Mouse (Mus musculus): Measurements from ENCODE around the gene Rwdd3.

The Rwdd3 gene

DNA sequence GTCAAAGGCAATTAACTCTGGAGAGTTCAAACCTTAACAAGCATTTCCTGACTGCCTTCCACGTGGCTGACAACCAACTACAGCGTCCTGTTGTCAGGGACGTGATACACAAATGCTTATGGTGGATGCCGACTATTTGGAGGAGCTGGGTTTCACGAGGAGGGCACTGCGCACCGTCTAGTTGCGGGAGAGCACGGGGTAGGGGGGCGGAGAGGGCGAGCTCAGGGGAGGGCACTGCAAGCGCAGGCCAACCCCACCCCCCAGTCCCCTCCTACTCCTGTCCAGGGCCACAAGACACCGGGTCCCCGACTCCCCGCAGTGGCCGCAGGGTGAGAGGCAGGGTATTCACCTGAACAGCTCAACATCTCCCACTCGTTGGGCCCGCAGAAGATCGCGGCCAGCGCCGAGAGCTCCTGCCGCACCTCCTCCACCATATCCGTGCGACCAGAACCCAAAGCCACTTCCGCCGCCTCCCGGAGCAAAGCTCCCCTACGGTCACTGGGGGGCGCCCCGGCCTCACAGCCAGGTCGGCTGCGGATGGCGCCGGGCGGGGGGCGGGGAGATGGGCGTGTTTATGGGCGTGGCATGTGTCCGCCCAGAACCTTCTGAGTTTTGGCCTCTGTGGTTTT lies at the start of gene Rwdd3:
Gene Rwdd3, minus strand, starts transcription at position 453 of the 629 bp plus-strand sequence.
- peak; percentile 91 for DNase-seq (ENCODE audit: low read depth, low spot score)

DNA sequence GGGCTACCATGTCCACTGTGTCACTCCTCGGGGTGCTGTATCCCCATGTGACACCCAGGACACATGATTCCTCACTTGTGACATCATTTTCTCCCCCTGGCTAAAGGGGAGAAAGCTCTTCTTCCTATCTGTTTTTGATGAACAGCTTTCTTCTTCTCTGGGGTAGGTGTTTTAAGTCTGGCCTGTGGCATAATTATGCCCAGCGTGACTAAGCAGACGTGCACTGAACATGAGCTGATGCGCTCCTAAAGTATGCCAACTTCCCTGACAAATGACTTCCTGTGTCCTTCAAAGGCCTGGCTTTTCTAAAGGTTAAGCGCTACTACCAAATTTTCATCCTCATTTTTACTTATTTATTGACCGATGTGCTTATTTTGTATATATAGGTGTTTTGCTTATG lies 45.5 kb upstream of the Rwdd3 start:
- DNase-seq (ENCODE audit: low read depth, low spot score), result no peak

DNA sequence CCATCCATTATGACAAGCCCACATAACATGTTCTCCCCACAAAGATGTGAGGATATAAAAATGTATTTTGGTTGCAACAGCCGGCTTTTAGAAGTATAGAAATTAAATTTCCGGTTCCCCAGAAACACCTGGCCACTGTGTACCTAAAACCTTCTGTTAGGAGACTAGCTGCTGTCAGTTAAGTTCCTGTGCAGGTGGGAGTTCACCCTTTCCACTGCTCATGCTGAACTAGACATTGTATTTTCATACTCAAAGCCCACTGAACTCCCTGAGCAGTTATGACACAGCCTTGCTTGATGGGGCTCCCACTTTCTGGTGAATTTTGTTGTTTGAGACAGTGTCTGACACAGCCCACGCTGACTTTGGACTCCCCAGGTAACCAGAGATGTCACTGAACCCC lies 42.0 kb upstream of the Rwdd3 start:
- DNase-seq (ENCODE audit: low read depth, low spot score), result no peak

DNA sequence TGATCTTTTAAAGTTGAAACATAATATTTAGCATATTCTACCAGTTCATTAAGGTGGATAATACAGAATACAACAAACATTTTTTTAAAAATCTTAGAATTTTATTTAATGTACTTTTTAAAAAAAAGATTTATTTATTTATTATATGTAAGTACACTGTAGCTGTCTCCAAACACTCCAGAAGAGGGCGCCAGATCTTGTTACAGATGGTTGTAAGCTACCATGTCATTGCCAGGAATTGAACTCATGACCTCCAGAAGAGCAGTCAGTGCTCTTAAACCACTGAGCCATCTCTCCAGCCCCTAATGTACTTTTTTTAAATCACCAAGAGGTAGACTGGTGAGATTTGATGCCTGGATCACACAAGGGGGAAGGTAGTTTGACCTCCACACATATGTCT lies 40.7 kb upstream of the Rwdd3 start:
- DNase-seq (ENCODE audit: low read depth, low spot score), result peak; percentile 38

DNA sequence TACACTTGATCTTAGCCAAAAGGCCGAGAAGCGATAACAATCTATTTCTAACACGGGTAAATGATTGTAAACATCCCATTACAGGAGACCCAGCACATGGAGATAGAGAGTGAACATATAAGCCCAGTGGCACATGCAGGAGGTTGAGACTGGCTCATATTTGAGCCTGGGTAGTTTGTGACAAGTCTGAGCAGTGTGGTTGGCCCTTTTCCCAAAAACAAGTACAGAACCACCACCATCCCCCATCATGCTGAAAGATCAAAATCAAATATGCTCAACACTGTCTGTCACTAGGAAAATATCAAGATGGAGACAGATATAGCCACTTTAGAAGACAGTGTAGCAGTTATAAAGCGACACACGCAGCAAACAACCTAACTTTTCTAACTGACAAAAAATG lies 37.5 kb upstream of the Rwdd3 start:
- DNase-seq (ENCODE audit: low read depth, low spot score), result no peak

DNA sequence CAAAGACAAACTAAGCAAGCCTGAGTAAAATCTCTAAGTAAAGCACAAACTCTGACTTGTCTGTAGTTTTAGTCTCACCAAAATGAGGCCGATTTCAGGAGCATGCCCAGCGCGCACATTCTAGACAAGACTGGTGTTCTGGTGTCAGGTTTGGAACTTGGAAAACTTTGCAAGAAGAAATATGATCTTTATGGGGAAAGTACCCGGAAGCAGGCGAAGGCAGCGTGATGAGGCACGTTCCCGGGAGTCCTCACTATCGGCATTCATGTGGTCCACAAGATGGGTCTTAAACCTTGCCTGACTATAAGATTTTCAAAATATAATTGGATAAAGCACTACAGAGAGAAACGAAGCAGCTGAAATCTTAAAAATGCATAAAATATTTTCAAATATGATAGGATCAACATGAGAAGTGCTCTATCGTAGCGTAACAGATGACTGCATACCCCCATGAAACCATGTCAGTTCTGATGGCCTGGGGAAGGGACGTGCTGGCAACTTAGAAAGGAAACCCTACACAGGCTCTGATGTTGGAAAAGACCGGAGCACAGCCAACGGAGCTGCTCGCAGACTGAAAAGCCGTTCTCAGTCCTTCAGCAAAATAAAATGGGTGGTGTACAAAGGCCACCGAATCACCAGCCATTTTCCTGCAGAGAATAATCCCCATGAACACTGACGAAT lies 34.8 kb upstream of the Rwdd3 start:
- peak; percentile 43 for DNase-seq (ENCODE audit: low read depth, low spot score)

DNA sequence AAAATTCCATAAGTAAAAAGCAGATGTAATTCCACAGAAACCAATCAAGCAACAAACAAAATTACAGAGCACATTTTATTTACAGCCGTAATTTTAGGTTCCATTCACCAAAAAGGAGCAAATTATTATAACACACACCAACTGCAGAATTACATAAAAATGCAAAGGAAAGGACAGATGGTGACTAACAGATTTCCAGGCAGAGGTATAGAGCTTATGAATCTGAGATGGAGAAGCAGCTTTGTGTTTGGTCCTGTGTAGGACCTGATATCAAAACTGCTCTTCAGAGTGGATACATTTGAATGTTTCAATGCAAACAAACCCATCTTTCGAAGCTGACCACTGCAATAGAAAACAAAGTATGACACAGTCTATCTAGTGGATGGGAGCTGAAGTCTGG lies 31.1 kb upstream of the Rwdd3 start:
- DNase-seq (ENCODE audit: low read depth, low spot score), result no peak

DNA sequence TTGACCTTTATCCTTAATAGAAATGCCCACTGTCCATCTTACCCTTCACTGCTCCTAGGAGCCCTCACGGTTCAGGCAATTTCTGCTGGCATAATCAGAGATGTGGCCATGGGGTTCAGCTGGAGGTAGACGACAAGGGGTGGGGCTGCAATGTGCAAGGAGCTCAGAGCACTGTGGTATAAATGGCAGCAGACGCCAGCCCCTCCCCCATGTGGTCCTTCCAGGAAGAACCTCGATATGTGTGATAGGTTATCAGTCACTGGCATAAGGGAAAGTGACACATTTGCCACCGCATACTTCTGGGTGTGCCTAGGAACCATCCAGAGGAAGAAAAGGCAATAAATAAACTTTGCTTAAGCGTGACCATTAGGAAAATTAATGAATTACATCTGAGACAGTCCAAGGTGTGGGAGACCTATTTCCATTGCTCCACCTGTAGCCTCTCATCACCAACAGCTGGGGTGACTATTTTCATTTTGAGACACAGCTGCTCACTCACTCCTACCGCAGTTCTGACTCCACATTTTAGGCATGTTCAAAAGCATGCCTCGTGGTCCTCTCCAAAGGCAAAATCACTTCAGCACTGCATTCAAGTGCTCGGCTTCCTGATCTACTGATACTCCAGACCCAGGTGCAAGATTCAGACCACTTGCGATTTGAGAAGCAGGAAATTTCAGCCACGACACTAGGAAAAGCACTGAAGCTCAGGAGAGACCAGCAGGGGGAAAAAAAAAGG lies 29.7 kb upstream of the Rwdd3 start:
- peak; percentile 13 for DNase-seq (ENCODE audit: low read depth, low spot score)

DNA sequence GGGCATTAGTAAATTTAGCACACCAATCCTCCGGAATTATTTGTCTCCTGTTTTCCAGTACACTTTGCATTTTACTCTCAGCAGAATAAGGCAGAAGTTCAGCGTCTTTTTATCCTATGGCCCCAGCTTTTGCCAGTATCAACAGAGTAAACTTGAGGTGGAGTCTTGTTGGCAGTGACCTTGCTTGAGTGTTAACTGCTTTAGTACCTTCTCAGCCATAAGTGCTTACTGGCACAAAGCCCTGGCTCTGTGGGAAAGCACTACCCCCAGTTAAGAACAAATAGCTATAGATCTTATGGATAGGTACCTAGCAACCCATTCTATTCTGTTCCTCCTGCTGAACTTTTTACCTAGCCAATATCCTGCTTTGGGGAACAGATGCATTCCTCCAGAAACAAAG lies 17.7 kb upstream of the Rwdd3 start:
- DNase-seq (ENCODE audit: low read depth, low spot score), result no peak

DNA sequence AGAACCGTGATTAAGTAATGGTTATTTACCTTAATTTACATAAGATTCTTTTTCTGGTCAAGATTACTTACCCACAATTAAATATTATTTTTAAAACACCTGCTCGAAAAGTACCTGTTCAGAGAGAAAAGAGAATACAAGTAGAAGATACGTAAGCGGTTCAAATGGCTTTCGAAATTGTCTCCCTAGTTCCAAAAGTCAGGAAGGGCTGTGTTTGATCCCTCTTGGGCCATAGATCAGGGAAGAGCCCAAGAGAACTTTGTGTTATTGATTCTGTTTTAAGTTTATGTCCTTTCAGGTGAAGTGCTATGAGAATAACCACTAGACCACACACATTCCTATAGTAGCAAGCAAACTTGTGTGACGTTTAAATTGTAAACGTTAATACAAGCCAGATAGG lies 16.0 kb upstream of the Rwdd3 start:
- no peak for DNase-seq (ENCODE audit: low read depth, low spot score)

DNA sequence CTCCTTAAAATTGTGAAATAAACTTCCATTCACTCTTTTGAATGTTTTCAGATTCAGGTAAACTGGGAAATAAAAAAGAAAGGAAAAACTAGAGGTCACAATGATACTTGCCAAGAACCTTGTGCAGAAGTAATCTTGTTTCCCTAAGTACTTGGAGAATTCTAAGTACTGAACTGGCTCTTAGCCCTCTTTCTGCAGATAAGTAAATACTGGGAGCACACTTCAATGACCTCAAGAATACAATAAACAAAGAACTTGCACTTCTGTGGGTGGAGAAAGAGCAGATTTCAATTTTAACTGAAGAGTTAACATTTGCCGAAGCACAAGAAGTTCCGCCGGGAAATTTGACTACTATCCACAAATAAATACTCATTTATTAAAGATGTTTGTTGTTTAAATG lies 15.4 kb upstream of the Rwdd3 start:
- no peak for DNase-seq (ENCODE audit: low read depth, low spot score)

DNA sequence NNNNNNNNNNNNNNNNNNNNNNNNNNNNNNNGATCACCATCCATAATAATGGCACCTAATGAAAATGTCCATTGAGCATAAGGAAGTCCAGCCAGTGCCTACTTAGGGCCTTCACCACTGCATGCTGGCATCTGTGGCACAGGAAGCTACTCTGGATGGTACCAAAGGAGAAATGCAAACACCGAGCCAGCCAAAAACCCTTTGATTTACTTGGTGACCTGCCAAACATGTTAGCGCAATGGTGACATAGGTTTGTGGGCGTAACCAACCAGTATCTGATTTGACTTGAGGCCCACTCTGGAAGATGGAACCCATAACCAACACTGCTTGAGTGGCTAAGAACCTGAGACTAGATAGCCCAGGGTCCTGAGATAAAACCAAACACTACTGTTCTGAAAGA lies 13.7 kb upstream of the Rwdd3 start:
- no peak for DNase-seq (ENCODE audit: low read depth, low spot score)

DNA sequence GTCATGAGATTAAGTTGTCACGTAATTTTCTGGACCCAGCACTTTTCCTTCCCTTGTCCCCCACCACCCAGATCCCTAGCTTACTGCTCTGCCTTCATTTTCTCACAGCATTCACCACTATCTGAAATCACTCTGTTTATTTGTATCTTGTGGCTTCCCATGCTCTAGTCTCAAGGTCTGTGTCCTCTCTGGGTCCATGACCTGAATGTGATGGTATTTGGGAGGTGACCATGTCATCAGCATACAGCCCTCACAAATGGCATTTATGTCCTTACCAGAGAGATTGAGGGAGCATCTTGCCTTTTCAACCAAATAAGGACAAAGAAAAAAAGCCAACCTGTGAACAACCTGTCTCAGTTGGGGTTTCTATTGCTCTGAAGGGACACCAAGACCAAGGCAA lies 4.5 kb upstream of the Rwdd3 start:
- no peak for DNase-seq (ENCODE audit: low read depth, low spot score)

DNA sequence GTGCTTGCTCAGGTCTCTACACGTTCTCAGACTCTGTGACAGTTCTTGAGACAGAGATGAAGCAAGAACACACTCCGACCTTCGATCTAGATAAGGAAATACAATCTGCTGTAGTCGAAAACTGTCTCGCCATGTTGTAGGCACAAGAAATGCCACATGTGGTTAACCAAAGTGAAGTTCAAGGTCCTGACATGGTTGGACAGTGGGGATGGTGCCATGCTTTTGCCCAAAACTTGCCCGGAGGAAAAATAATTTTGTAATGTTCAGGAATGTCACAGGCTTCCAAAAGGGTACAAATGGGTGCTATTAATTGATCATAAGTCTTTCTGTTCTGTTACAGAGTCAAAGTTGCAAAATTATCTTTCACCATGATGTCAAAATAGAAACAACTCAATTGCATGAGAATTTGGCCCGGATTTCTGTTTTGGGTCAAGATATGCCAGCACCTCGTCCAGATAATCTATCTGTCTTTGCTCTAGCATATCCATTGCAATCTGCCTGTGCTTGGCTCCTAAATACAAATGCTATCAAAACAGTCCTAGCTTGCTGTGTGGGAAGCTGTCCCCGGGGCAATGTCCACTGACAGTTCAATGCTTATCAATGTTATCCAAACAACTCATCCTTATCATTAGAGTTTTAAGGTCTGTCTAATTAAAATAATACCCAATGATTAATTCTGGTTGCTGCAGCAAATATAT lies 2.9 kb upstream of the Rwdd3 start:
- no peak for DNase-seq (ENCODE audit: low read depth, low spot score)

DNA sequence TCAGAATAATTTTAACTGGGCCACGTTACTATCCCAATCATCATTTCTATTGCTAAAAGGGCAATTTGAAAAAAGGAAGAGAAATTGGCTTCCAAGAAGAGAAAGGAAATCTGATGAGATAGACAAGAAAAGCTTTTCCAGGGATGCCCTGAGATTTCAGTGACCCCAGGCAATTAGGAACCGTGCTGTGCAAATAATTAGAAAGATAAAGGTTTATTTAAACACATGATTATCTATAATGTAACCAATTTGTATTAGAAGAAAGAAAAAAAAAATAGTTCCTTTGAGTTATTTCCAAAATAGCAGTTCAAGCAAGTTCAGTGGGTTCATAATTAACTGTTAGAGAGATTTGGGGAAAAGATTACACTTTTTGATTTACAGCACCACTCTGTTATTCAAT lies 1.2 kb upstream of the Rwdd3 start:
- DNase-seq (ENCODE audit: low read depth, low spot score), result no peak

DNA sequence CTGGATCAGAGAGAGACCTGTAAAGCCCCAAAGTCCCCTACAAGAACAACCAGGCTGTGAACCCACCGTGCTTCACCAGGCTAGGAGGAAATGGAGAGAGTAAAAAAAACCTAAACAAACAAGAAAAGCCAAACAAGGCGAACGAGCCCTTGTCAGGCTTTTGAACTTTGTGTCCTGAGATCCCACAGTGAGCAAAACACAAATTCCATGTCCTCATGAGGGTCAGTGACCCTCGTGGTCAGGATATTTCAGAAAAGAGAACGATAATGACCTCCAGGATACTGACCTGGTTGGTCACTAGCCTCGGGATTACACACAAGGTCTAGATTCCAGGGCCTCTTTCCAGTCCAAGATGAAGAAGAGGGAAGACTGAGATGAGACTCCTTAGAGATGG lies 374 bp upstream of the Rwdd3 start:
- DNase-seq (ENCODE audit: low read depth, low spot score), result no peak

DNA sequence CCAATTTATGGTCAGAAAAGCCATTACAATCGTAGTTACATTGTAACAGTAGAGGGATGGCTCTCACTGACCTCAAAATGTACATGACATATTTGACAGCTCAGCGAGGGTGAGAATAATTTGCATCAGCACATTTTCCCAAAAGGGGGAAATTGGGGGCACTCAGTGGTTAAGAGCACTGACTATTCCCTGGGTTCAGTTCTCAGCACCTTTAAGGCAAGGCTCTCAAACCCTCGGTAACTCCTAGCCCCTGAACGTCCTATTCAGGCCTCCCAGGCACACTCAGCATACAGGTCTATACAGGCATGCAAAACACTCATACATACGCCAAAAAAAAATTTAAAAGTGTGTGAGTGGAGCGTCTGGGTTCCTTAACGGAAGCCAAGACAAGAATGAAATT lies 864 bp downstream of the Rwdd3 start:
- DNase-seq (ENCODE audit: low read depth, low spot score), result no peak

DNA sequence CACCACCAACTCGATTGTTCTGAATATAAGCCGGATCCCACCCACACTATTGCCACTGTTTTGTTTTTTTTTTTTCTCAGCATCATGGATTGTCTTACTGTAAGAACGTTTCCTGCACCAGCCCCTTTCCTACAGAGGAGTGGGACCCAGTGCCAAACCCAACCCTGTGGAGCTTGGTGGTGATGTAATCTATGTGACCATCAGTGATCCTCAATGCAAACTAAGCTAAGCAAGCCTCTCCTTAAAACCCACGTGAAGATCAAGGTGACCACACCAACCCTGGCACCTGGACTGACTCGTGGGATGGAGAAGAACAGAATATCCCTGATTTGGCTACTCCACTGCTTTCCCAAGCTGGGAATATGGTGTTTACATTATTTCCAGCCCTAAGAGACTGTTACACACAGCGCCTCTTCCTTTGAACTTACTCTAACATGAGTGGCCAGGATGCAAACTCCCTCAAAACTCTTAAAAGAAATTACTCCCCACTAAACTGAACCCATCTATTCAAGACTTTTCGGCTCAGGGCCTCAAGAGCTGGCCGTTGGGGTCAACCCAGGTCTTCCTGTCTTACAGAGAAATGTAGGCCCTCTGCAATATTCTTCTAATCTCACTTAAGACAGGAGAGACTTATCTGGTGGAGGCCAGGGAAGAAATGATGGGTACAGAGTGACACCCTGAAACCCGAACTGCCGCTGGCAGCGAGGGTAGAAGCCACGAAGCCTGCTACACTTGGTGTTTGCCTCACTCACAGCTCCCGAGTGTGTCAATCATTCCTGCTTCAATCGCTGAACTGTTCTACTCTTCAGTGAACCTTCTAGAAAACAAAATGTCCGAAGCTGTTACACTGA lies 2.2 kb downstream of the Rwdd3 start:
- no peak for DNase-seq (ENCODE audit: low read depth, low spot score)

DNA sequence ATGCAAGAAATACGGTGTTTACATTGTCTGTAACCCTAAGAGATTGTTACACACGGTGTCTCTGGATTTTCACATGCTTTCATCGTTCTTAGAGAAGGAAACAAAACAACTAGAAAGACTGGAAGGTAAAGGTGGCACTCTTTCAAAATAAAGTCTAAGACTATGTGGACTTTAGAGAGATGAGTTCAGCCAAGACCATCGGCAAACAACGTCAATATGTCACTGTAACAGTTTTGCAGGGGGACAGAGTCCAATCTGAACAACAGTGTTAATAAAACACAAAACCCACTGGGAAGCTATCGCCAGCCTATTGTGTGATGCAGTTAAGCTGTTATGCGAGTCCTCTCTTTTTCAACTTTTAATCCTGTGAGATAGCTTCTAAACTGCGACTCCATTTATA lies 2.9 kb downstream of the Rwdd3 start:
- no peak for DNase-seq (ENCODE audit: low read depth, low spot score)

DNA sequence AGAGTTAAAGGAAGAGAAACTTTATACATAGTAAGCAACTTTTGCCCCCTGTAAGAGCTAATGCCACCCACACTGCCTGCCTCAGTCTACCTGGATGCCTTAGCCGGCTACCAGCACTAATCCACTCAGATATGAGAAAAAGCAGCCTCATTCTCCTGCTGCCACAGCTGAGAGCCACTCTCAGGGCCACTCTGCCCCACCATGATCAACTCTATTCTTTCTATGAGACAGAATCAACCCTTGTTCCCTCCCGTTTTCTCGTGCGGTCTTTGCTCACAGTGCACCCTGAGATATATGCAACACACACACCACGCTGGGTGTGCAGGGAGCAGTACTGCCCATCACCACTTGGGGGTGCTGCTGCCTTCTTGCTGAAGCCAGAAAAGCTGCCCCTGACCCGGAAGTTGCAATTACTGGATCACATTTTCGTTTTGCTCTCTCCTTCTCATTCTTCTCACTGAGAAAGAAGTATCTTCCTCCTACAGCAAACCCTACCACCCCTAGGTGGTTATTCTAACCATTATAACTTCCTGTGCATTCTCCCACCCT lies 8.2 kb downstream of the Rwdd3 start:
- DNase-seq (ENCODE audit: low read depth, low spot score), result peak; percentile 67

DNA sequence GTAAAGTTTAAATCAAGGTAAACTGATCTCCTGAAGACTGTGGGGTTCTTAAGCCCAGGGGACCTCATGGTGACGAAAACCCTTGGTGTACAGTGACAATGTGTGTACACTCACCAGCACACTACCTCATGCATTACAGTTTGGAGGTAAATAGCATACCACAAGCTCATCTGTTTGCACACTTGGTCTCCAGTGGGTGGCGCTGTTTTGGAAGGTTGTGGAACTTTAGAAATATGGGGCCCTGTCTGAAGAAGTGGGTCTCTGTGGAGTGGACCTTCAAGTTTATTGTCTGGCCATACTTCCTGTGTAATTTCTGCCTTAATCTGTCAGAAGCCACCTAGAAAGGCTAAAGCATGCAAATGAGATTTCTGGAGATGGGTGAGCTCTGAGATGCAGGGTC lies 9.8 kb downstream of the Rwdd3 start:
- DNase-seq (ENCODE audit: low read depth, low spot score), result peak; percentile 63
